Mouse (Mus musculus) thymus, adult 2 months (tissue): ENCODE results near the gene Gm19684.

Experiments used
- CTCF ChIP-seq: fragments of 200-500 bp; IDR thresholded peaks from 2 replicates; pipeline ENCODE4 v1.5.1; 2012; ENCODE audit warnings: mild to moderate bottlenecking, control low read depth, low read length, moderate library complexity, borderline replicate concordance; ENCODE audit not compliant: control insufficient read depth, poor library complexity, insufficient read depth; ENCODE audit errors: extremely low read depth
- POLR2A ChIP-seq: fragments of 200-500 bp; IDR thresholded peaks from 2 replicates; pipeline ENCODE4 v1.6.1; 2012; ENCODE audit warnings: mild to moderate bottlenecking, low read length, control low read depth, moderate library complexity; ENCODE audit not compliant: control insufficient read depth, poor library complexity, insufficient read depth; ENCODE audit errors: extremely low read depth

DNA sequence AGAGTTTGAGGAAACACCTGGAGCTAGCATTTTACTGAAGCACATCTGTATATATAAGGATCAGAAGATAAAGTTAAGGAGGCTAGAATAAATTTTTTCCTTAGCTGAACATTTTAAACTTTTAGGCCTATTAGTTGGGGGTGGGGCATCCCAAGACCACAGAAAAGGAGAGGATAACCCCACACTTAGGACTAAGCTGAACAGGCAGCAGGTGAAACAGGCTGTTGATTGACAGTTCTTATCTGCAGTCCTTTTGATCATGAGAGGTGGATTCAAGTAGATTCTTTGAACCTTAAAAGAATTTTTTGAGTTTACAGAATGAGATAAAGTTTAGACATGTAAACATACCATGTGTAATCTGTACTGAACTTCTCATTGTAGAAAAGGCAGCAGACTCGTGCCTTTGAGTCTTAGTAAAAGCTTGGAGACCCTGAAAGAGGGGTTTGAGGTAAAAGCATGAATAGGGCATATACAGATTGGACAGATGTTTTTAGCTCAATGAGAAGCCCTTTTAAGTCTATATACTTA is 48.9 kb downstream of the Gm19684 start:
- TF ChIP-seq CTCF, result no peak
- no peak for TF ChIP-seq POLR2A
